Mouse (Mus musculus) forebrain, embryonic 10.5 days (tissue): ENCODE data around the gene Gm1113. TPM values are rescaled to one million over a fixed set of nuclear protein-coding genes. Genes with fewer than 3 reads are reported as not detected.
A peak's percentile ranks its signal among the peaks of the same experiment; 100 is the strongest.

ENCODE experiments used
- DNase-seq: peaks from one replicate; pipeline ENCODE4 v3.0.0-alpha.2; 2017; ENCODE audit warnings: low spot score; ENCODE audit errors: extremely low spot score
- H3K27ac ChIP-seq: fragments of 300-500 bp; sonication (generic); 2 replicates; pipeline ENCODE4 v1.5.1; 2016; ENCODE audit warnings: mild to moderate bottlenecking
- H3K27me3 ChIP-seq: fragments of 300-500 bp; sonication (generic); 2 replicates; pipeline ENCODE4 v1.6.1; 2016; ENCODE audit warnings: mild to moderate bottlenecking; ENCODE audit not compliant: poor library complexity, severe bottlenecking
- H3K36me3 ChIP-seq: fragments of 300-500 bp; sonication (generic); replicated peaks from 2 replicates; pipeline ENCODE4 v1.6.1; 2016; ENCODE audit warnings: mild to moderate bottlenecking, moderate library complexity
- H3K4me1 ChIP-seq: fragments of 300-500 bp; sonication (generic); 2 replicates; pipeline ENCODE4 v1.6.1; 2016
- H3K4me3 ChIP-seq: fragments of 300-500 bp; sonication (generic); 2 replicates; pipeline ENCODE4 v1.5.1; 2016; ENCODE audit warnings: mild to moderate bottlenecking, moderate library complexity
- H3K9me3 ChIP-seq: fragments of 300-500 bp; sonication (generic); 2 replicates; pipeline ENCODE4 v1.6.1; 2016; ENCODE audit warnings: mild to moderate bottlenecking, moderate library complexity
- WGBS: fragments of 180-500 bp; shearing (Covaris S2); methylation state at CpG from one replicate; pipeline ENCODE4 v1.1.7; 2016; 5-methylcytosine and 5-hydroxymethylcytosine counted together
- polyA plus RNA-seq: library from polyadenylated mRNA; unstranded; fragments of >200 nt; fragmentation: Nextera tagmentation; extraction: Ambion mirVana; gene quantifications from 2 replicates; pipeline ENCODE4 v1.2.1, GENCODE M21; 2016

The Gm1113 gene
- polyA plus RNA-seq, 1 experiment from 2014 or later: not detected

GRCm38 (mm10) chr9:35522821-35523515 lies 4.9 kb upstream of the Gm1113 start:
- Histone ChIP-seq H3K36me3 (no peaks in the 10 kb centered on the region), H3K27ac (0 out of 2 replicates have a peak overlapping the region, but pooled peaks have one; percentile 3), H3K4me3 (no peak overlapping the region), H3K4me1 (peaks cover 30% of the 10 kb centered on the region), H3K9me3 (no peaks in the 10 kb centered on the region), H3K27me3 (no peaks in the 10 kb centered on the region; the same call in 1 of the 2 replicates)
- 89% methylated on average over 1 of the region's 1 CpGs for WGBS
- no peak for DNase-seq

- no peak overlapping the region for H3K4me3 ChIP-seq
- no peaks in the 10 kb centered on the region for H3K9me3 ChIP-seq
- H3K27me3 ChIP-seq: no peaks in the 10 kb centered on the region; the same call in 1 of the 2 replicates
- H3K27ac ChIP-seq: no peak overlapping the region
- no peaks in the 10 kb centered on the region for H3K36me3 ChIP-seq
- 82% methylated on average over 2 of the region's 2 CpGs for WGBS
- DNase-seq: no peak
- peaks cover 30% of the 10 kb centered on the region for H3K4me1 ChIP-seq
Measured at GRCm38 (mm10) chr9:35522241-35522640, 4.2 kb upstream of the Gm1113 start.

- Histone ChIP-seq H3K4me1 (peaks cover 30% of the 10 kb centered on the region), H3K4me3 (no peak overlapping the region), H3K9me3 (no peaks in the 10 kb centered on the region), H3K27me3 (no peaks in the 10 kb centered on the region; the same call in 1 of the 2 replicates), H3K36me3 (no peaks in the 10 kb centered on the region), H3K27ac (0 out of 2 replicates have a peak overlapping the region, but pooled peaks have one; percentile 26)
- 84% methylated on average over 6 of the region's 6 CpGs for WGBS
- no peak for DNase-seq
Measured at GRCm38 (mm10) chr9:35520631-35521348, 2.7 kb upstream of the Gm1113 start.

- H3K4me3 ChIP-seq: no peak overlapping the region
- 92% methylated on average over 16 of the region's 16 CpGs for WGBS
- H3K27me3 ChIP-seq: no peaks in the 10 kb centered on the region
- no peaks in the 10 kb centered on the region for H3K9me3 ChIP-seq
- H3K27ac ChIP-seq: no peak overlapping the region
- H3K4me1 ChIP-seq: peaks cover 9% of the 10 kb centered on the region; the same call in 1 of the 2 replicates
- no peak for DNase-seq
- no peaks in the 10 kb centered on the region for H3K36me3 ChIP-seq
Measured at GRCm38 (mm10) chr9:35516711-35517110, 1.4 kb downstream of the Gm1113 start.

- no peak overlapping the region for H3K4me3 ChIP-seq
- WGBS: 83% methylated on average over 5 of the region's 5 CpGs
- no peak for DNase-seq
- peaks cover 5% of the 10 kb centered on the region; the same call in 1 of the 2 replicates for H3K4me1 ChIP-seq
- H3K27ac ChIP-seq: no peak overlapping the region
- H3K36me3 ChIP-seq: no peaks in the 10 kb centered on the region
- H3K27me3 ChIP-seq: no peaks in the 10 kb centered on the region
- H3K9me3 ChIP-seq: no peaks in the 10 kb centered on the region
Measured at GRCm38 (mm10) chr9:35516182-35516581, 1.9 kb downstream of the Gm1113 start.

- WGBS: 91% methylated on average over 4 of the region's 4 CpGs
- H3K4me1 ChIP-seq: 0 out of 2 replicates have a peak, but pooled peaks cover 3% of the 10 kb centered on the region
- no peaks in the 10 kb centered on the region for H3K9me3 ChIP-seq
- no peak overlapping the region for H3K27ac ChIP-seq
- no peak overlapping the region for H3K4me3 ChIP-seq
- no peak for DNase-seq
- no peaks in the 10 kb centered on the region for H3K27me3 ChIP-seq
- no peaks in the 10 kb centered on the region for H3K36me3 ChIP-seq
Measured at GRCm38 (mm10) chr9:35513900-35514299, 4.2 kb downstream of the Gm1113 start.

GRCm38 (mm10) chr9:35508234-35508633 lies 9.8 kb downstream of the Gm1113 start:
- Histone ChIP-seq H3K27ac (no peak overlapping the region), H3K36me3 (peaks cover 36% of the 10 kb centered on the region), H3K27me3 (no peaks in the 10 kb centered on the region), H3K4me3 (no peak overlapping the region), H3K4me1 (peaks cover 13% of the 10 kb centered on the region; the same call in 1 of the 2 replicates), H3K9me3 (no peaks in the 10 kb centered on the region)
- DNase-seq: no peak
- WGBS: 52% methylated on average over 8 of the region's 8 CpGs

GRCm38 (mm10) chr9:35502361-35503000 lies 15.6 kb downstream of the Gm1113 start:
- DNase-seq: no peak
- Histone ChIP-seq H3K4me1 (no peaks in the 10 kb centered on the region), H3K27ac (no peak overlapping the region), H3K36me3 (peaks cover 93% of the 10 kb centered on the region), H3K9me3 (no peaks in the 10 kb centered on the region), H3K4me3 (no peak overlapping the region), H3K27me3 (no peaks in the 10 kb centered on the region)
- WGBS: 90% methylated on average over 10 of the region's 10 CpGs

- no peak overlapping the region for H3K27ac ChIP-seq
- DNase-seq: no peak
- no peaks in the 10 kb centered on the region for H3K27me3 ChIP-seq
- H3K4me1 ChIP-seq: peaks cover 5% of the 10 kb centered on the region; the same call in 1 of the 2 replicates
- H3K9me3 ChIP-seq: no peaks in the 10 kb centered on the region
- 91% methylated on average over 6 of the region's 6 CpGs for WGBS
- H3K4me3 ChIP-seq: no peak overlapping the region
- peaks cover 97% of the 10 kb centered on the region for H3K36me3 ChIP-seq
Measured at GRCm38 (mm10) chr9:35499946-35500345, 18.1 kb downstream of the Gm1113 start.

GRCm38 (mm10) chr9:35495471-35495870 lies 22.6 kb downstream of the Gm1113 start:
- no peak overlapping the region for H3K4me3 ChIP-seq
- no peak overlapping the region for H3K27ac ChIP-seq
- no peak for DNase-seq
- WGBS: 77% methylated on average over 3 of the region's 3 CpGs
- peaks cover 88% of the 10 kb centered on the region for H3K36me3 ChIP-seq
- peaks cover 11% of the 10 kb centered on the region for H3K4me1 ChIP-seq
- H3K9me3 ChIP-seq: no peaks in the 10 kb centered on the region
- H3K27me3 ChIP-seq: no peaks in the 10 kb centered on the region

GRCm38 (mm10) chr9:35494937-35495336 lies 23.1 kb downstream of the Gm1113 start:
- WGBS: 59% methylated on average over 4 of the region's 4 CpGs
- Histone ChIP-seq H3K27ac (no peak overlapping the region), H3K27me3 (no peaks in the 10 kb centered on the region), H3K4me1 (peaks cover 11% of the 10 kb centered on the region), H3K36me3 (peaks cover 86% of the 10 kb centered on the region), H3K4me3 (no peak overlapping the region), H3K9me3 (no peaks in the 10 kb centered on the region)
- DNase-seq: no peak

GRCm38 (mm10) chr9:35493733-35494092 lies 24.4 kb downstream of the Gm1113 start:
- Histone ChIP-seq H3K27me3 (no peaks in the 10 kb centered on the region), H3K9me3 (no peaks in the 10 kb centered on the region), H3K36me3 (peaks cover 86% of the 10 kb centered on the region), H3K27ac (no peak overlapping the region), H3K4me3 (no peak overlapping the region), H3K4me1 (peaks cover 11% of the 10 kb centered on the region)
- DNase-seq: no peak
- WGBS: 76% methylated on average over 4 of the region's 4 CpGs
